Mouse (Mus musculus): ENCODE measurements at regions not wholly inside any gene's neighbourhood (a gene's known extent, or its start where the extent isn't known, plus 50 kb on each side); places are given as distances from the start of the nearest gene placed in this dataset.

GRCm38 (mm10) chr17:80795453-80796105, 67.3 kb upstream of the Map4k3 start:
- no peak for DNase-seq (ENCODE audit: low spot score in 2 of 2)

- no peak for DNase-seq (ENCODE audit: low spot score in 2 of 2)
Measured at GRCm38 (mm10) chr17:80792605-80793004, 64.3 kb upstream of the Map4k3 start.

- DNase-seq (ENCODE audit: low spot score in 2 of 2), result no peak
Measured at GRCm38 (mm10) chr17:80789706-80790105, 61.4 kb upstream of the Map4k3 start.

GRCm38 (mm10) chr17:80789000-80789399, 60.7 kb upstream of the Map4k3 start:
- no peak for DNase-seq (ENCODE audit: low spot score in 2 of 2)

DNA sequence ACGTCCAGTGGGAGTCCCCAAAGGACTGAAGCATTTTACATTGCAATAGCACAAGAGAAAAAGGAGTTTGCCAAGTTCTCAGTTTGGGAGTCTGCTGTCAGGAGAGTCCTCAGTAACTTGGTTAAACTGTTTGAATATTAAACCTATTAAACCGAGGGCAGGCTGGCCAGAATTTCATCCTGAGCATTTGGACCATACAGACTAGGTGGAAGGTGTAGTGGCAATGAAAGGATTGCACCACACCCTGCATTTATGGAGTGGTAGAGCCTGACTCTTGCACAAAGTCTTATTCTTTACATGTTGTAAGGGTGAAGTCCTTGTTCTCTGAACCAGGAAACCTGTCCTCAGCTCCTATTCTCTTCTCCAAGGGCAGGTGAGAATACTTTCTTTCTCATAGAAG, 58.6 kb upstream of the Map4k3 start:
- no peak for DNase-seq (ENCODE audit: low spot score in 2 of 2)

DNA sequence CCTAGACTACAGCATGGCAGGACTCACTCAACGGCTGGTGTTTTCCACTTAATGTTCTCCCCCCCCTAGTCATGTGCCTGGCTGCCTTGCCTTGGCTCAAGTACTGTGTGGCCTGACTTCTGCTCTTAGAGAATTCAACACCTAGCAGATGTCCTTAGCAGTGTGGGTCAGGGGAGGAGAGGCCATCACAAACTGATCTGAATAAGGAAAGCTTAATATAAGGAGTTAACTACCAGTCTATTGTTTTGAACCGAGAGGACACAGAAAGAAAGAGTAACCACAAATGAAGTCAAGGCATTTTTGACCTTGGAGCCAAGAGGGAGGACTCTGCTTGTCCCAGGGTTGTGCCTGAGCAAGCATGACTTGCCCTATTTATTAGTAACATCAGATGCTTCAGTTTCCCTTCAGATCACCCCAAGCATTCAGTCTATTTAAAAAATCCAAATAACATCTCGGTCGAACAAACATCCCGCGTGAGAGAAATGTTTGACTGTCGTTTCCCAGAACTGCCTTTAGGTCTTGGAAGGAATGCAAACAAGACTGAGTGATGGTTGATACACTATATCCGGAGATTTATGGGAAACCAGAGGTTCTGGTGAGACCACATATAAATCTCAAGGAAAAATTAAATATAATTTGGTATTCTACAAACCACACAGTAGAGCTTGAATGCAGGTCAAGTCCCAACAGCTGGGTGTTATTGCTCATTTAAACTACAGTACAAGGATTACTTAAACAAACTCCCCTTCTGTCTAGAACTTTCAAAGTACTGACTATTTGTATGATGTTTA, 58.0 kb upstream of the Map4k3 start:
- DNase-seq (ENCODE audit: low spot score in 2 of 2), result no peak

GRCm38 (mm10) chr17:80785476-80785875, 57.2 kb upstream of the Map4k3 start:
- no peak for DNase-seq (ENCODE audit: low spot score in 2 of 2)

GRCm38 (mm10) chr17:80785049-80785448, 56.8 kb upstream of the Map4k3 start:
- DNase-seq (ENCODE audit: low spot score in 2 of 2), result no peak

GRCm38 (mm10) chr17:80782233-80782632, 53.9 kb upstream of the Map4k3 start:
- DNase-seq (ENCODE audit: low spot score in 2 of 2), result no peak

- DNase-seq (ENCODE audit: low spot score in 2 of 2), result no peak
Measured at GRCm38 (mm10) chr17:80781621-80782020, 53.3 kb upstream of the Map4k3 start.

GRCm38 (mm10) chr17:80780303-80780702, 52.0 kb upstream of the Map4k3 start:
- no peak for DNase-seq (ENCODE audit: low spot score in 2 of 2)

GRCm38 (mm10) chr17:80779782-80780181, 51.5 kb upstream of the Map4k3 start:
- DNase-seq (ENCODE audit: low spot score in 2 of 2), result no peak
